ENCODE assay signal across 8 mouse cellular contexts in genomic region chr7:27227676-27228075, GRCm38 (mm10). TPM values are rescaled to one million over a fixed set of nuclear protein-coding genes. Genes with fewer than 3 reads are reported as not detected.
A peak's percentile ranks its signal among the peaks of the same experiment; 100 is the strongest.
DNase-seq lines count a peak whose midpoint lies in the region; ATAC-seq and TF ChIP-seq lines count a peak whose summit lies in the region.

No protein-coding gene starts in this region.

- H3K4me2 ChIP-seq in forebrain, embryonic 13.5 days, result peak overlapping the region; percentile 93
- peak overlapping the region; percentile 68 for H3K4me2 ChIP-seq in stomach, embryonic 14.5 days (replicated peaks; ENCODE audit: low read depth, low read length)

- ATAC-seq in forebrain, embryonic 13.5 days, result no peak
- no peak for ATAC-seq in stomach, embryonic 14.5 days (ENCODE audit: insufficient number of reproducible peaks, insufficient read depth, low FRiP score, low read depth)

- WGBS in forebrain, embryonic 13.5 days, result 5% methylated on average over 10 of the region's 10 CpGs
- under 1% methylated on average over 10 of the region's 10 CpGs for WGBS in liver, adult 2 months
- 2% methylated on average over 10 of the region's 10 CpGs for WGBS in stomach, embryonic 14.5 days

- no peaks in the 10 kb centered on the region for H3K27me3 ChIP-seq in forebrain, embryonic 13.5 days
- no peaks in the 10 kb centered on the region for H3K27me3 ChIP-seq in liver, adult 2 months (ENCODE audit: control insufficient read depth, insufficient read depth, low read length)
- no peaks in the 10 kb centered on the region for H3K27me3 ChIP-seq in stomach, embryonic 14.5 days (ENCODE audit: control insufficient read depth, insufficient read depth, low read length)

- TF ChIP-seq CTCF in left cerebral cortex, adult 2 months (IDR thresholded peaks at IDR 0.05), result no peak
- TF ChIP-seq CTCF in liver, adult 2 months (IDR thresholded peaks at IDR 0.05; ENCODE audit: low read depth, low read length), result no peak

- peak overlapping the region; percentile 79 for H3K4me3 ChIP-seq in left cerebral cortex, adult 2 months
- H3K4me3 ChIP-seq in brown adipose tissue, adult 24 weeks (ENCODE audit: insufficient read depth, low read depth, low read length), result peak overlapping the region; percentile 74
- peak overlapping the region; percentile 64 for H3K4me3 ChIP-seq in forebrain, embryonic 13.5 days
- H3K4me3 ChIP-seq in liver, adult 2 months (ENCODE audit: insufficient read depth, low read depth, low read length), result peak overlapping the region; percentile 73
- peak overlapping the region; percentile 81 for H3K4me3 ChIP-seq in stomach, embryonic 14.5 days (ENCODE audit: low read depth, low read length)

- peak overlapping the region; percentile 93 for H3K27ac ChIP-seq in left cerebral cortex, adult 2 months
- peak overlapping the region; percentile 62 for H3K27ac ChIP-seq in brown adipose tissue, adult 24 weeks (replicated peaks; ENCODE audit: low read depth, low read length)
- H3K27ac ChIP-seq in forebrain, embryonic 13.5 days, result peak overlapping the region; percentile 78
- H3K27ac ChIP-seq in liver, adult 2 months (replicated peaks; ENCODE audit: insufficient read depth, low read depth, low read length), result peak overlapping the region; percentile 72
- H3K27ac ChIP-seq in stomach, embryonic 14.5 days (ENCODE audit: low read length), result peak overlapping the region; percentile 88; the same call in 1 of the 2 replicates

- H3K36me3 ChIP-seq in forebrain, embryonic 13.5 days (ENCODE audit: poor library complexity, severe bottlenecking), result peaks cover 1% of the 10 kb centered on the region; the same call in 1 of the 2 replicates
- H3K36me3 ChIP-seq in liver, adult 2 months (ENCODE audit: control insufficient read depth, insufficient read depth, low read length), result no peaks in the 10 kb centered on the region
- no peaks in the 10 kb centered on the region for H3K36me3 ChIP-seq in stomach, embryonic 14.5 days (ENCODE audit: control insufficient read depth, insufficient read depth, low read length)

- intact Hi-C loops in left cerebral cortex, adult 2 months (cut with DNase I), result loop anchor here (1.0 to 2.0 kb wide), 3 partner anchors 31 to 61 kb away; partner anchors contain the start of genes BC024978, Egln2 and Numbl
- intact Hi-C loops in left cerebral cortex, postnatal 14 days (cut with DNase I), result no loop called here

- no peak for TF ChIP-seq POLR2A in liver, adult 2 months (IDR thresholded peaks at IDR 0.05; ENCODE audit: extremely low read depth, insufficient read depth, low read length)

- no peak for DNase-seq in left cerebral cortex, adult 2 months (ENCODE audit: extremely low spot score in 1 of 2, low spot score in 2 of 2)
- no peak for DNase-seq in left cerebral cortex, postnatal 14 days (ENCODE audit: low spot score in 2 of 2)
- peak; percentile 70 for DNase-seq in liver, adult 2 months (ENCODE audit: extremely low read depth, low read depth, low spot score)
- no peak for DNase-seq in left cerebral cortex, adult 11 months (ENCODE audit: low spot score)
- no peak for DNase-seq in thymus, postnatal 0 days (ENCODE audit: low spot score)

- H3K9ac ChIP-seq in forebrain, embryonic 13.5 days, result peak overlapping the region; percentile 84
- H3K9ac ChIP-seq in liver, adult 2 months (ENCODE audit: low read depth, low read length), result peak overlapping the region; percentile 80
- H3K9ac ChIP-seq in stomach, embryonic 14.5 days (replicated peaks; ENCODE audit: low read depth, low read length), result peak overlapping the region; percentile 78

- no peaks in the 10 kb centered on the region for H3K9me3 ChIP-seq in forebrain, embryonic 13.5 days (replicated peaks)
- H3K9me3 ChIP-seq in stomach, embryonic 14.5 days (ENCODE audit: control insufficient read depth, low read depth, low read length), result no peaks in the 10 kb centered on the region

- peaks cover 36% of the 10 kb centered on the region for H3K79me2 ChIP-seq in liver, adult 2 months (ENCODE audit: control insufficient read depth, insufficient read depth, low read length)

- H3K4me1 ChIP-seq in brown adipose tissue, adult 24 weeks (ENCODE audit: control insufficient read depth, insufficient read depth, insufficient read length, low read length), result peaks cover 30% of the 10 kb centered on the region
- H3K4me1 ChIP-seq in forebrain, embryonic 13.5 days, result peaks cover 59% of the 10 kb centered on the region
- peaks cover 27% of the 10 kb centered on the region for H3K4me1 ChIP-seq in liver, adult 2 months (ENCODE audit: control insufficient read depth, insufficient read depth, low read length)
- peaks cover 41% of the 10 kb centered on the region for H3K4me1 ChIP-seq in stomach, embryonic 14.5 days (ENCODE audit: control insufficient read depth, insufficient read depth, low read length)

RNA-seq across cellular contexts. Expression of gene Itpkc, which starts 0.8 kb away (rescaled TPM):
- total RNA-seq in left cerebral cortex, adult 2 months (2021), result 10 to 100 TPM; 11.7 to 12.6 TPM
- total RNA-seq in left cerebral cortex, postnatal 14 days (2021), result 1 to 10 TPM; 7.3 to 8.0 TPM
- 2.2 and 5.2 TPM in 2 replicates for polyA plus RNA-seq in brown adipose tissue, adult 24 weeks (2012; ENCODE audit: insufficient read depth, insufficient read length, missing spikeins)
- polyA plus RNA-seq in forebrain, embryonic 13.5 days (2015; fragmentation: Nextera tagmentation; extraction: Ambion mirVana), result 4.6 and 5.4 TPM in 2 replicates
- total RNA-seq in liver, adult 2 months (2014; rRNA removed), result 3.5 and 6.0 TPM in 2 replicates
- 4.0 and 5.8 TPM in 2 replicates for polyA plus RNA-seq in liver, adult 2 months (2012; rRNA removed)
- polyA plus RNA-seq in stomach, embryonic 14.5 days (2014; fragmentation: Nextera tagmentation; extraction: Ambion mirVana), result 8.5 and 10.8 TPM in 2 replicates
- polyA plus RNA-seq in thymus, postnatal 0 days (2015; fragmentation: Nextera tagmentation; extraction: Ambion mirVana), result 2.3 TPM in 2 replicates

RNA-seq across cellular contexts. Expression of gene Coq8b, which starts 5.1 kb away (rescaled TPM):
- 10 to 100 TPM; 35.4 to 36.2 TPM for total RNA-seq in left cerebral cortex, adult 2 months (2021)
- 10 to 100 TPM; 31.2 to 34.8 TPM for total RNA-seq in left cerebral cortex, postnatal 14 days (2021)
- 13.3 and 19.1 TPM in 2 replicates for polyA plus RNA-seq in brown adipose tissue, adult 24 weeks (2012; ENCODE audit: insufficient read depth, insufficient read length, missing spikeins)
- polyA plus RNA-seq in forebrain, embryonic 13.5 days (2015; fragmentation: Nextera tagmentation; extraction: Ambion mirVana), result 22.3 and 25.5 TPM in 2 replicates
- total RNA-seq in liver, adult 2 months (2014; rRNA removed), result 11.9 and 16.6 TPM in 2 replicates
- 35.2 and 36.2 TPM in 2 replicates for polyA plus RNA-seq in liver, adult 2 months (2012; rRNA removed)
- 19.7 and 20.5 TPM in 2 replicates for polyA plus RNA-seq in stomach, embryonic 14.5 days (2014; fragmentation: Nextera tagmentation; extraction: Ambion mirVana)
- polyA plus RNA-seq in thymus, postnatal 0 days (2015; fragmentation: Nextera tagmentation; extraction: Ambion mirVana), result 15.8 and 15.9 TPM in 2 replicates

RNA-seq across cellular contexts. Expression of gene Numbl, which starts 30.6 kb away (rescaled TPM):
- 100 to 1,000 TPM; 117 to 135 TPM for total RNA-seq in left cerebral cortex, adult 2 months (2021)
- total RNA-seq in left cerebral cortex, postnatal 14 days (2021), result 100 to 1,000 TPM; 134 to 139 TPM
- 2.6 and 2.7 TPM in 2 replicates for polyA plus RNA-seq in brown adipose tissue, adult 24 weeks (2012; ENCODE audit: insufficient read depth, insufficient read length, missing spikeins)
- 31.1 and 32.3 TPM in 2 replicates for polyA plus RNA-seq in forebrain, embryonic 13.5 days (2015; fragmentation: Nextera tagmentation; extraction: Ambion mirVana)
- total RNA-seq in liver, adult 2 months (2014; rRNA removed), result 0.46 and 0.74 TPM in 2 replicates
- polyA plus RNA-seq in liver, adult 2 months (2012; rRNA removed), result 0.62 and 1.5 TPM in 2 replicates
- 15.0 and 16.5 TPM in 2 replicates for polyA plus RNA-seq in stomach, embryonic 14.5 days (2014; fragmentation: Nextera tagmentation; extraction: Ambion mirVana)
- 3.2 and 3.5 TPM in 2 replicates for polyA plus RNA-seq in thymus, postnatal 0 days (2015; fragmentation: Nextera tagmentation; extraction: Ambion mirVana)

RNA-seq across cellular contexts. Expression of gene Snrpa, which starts 31.6 kb away (rescaled TPM):
- 10 to 100 TPM; 85.1 to 86.5 TPM for total RNA-seq in left cerebral cortex, adult 2 months (2021)
- total RNA-seq in left cerebral cortex, postnatal 14 days (2021), result 10 to 100 TPM; 81.3 to 81.8 TPM
- polyA plus RNA-seq in brown adipose tissue, adult 24 weeks (2012; ENCODE audit: insufficient read depth, insufficient read length, missing spikeins), result 31.5 and 50.7 TPM in 2 replicates
- 269 and 280 TPM in 2 replicates for polyA plus RNA-seq in forebrain, embryonic 13.5 days (2015; fragmentation: Nextera tagmentation; extraction: Ambion mirVana)
- total RNA-seq in liver, adult 2 months (2014; rRNA removed), result 10.5 and 17.0 TPM in 2 replicates
- 76.8 and 79.1 TPM in 2 replicates for polyA plus RNA-seq in liver, adult 2 months (2012; rRNA removed)
- 260 and 274 TPM in 2 replicates for polyA plus RNA-seq in stomach, embryonic 14.5 days (2014; fragmentation: Nextera tagmentation; extraction: Ambion mirVana)
- 165 and 192 TPM in 2 replicates for polyA plus RNA-seq in thymus, postnatal 0 days (2015; fragmentation: Nextera tagmentation; extraction: Ambion mirVana)

RNA-seq across cellular contexts. Expression of gene BC024978, which starts 32.1 kb away (rescaled TPM):
- total RNA-seq in left cerebral cortex, adult 2 months (2021), result 10 to 100 TPM; 21.6 to 26.1 TPM
- 10 to 100 TPM; 18.9 to 21.3 TPM for total RNA-seq in left cerebral cortex, postnatal 14 days (2021)
- 5.6 and 8.2 TPM in 2 replicates for polyA plus RNA-seq in brown adipose tissue, adult 24 weeks (2012; ENCODE audit: insufficient read depth, insufficient read length, missing spikeins)
- 4.2 and 4.4 TPM in 2 replicates for polyA plus RNA-seq in forebrain, embryonic 13.5 days (2015; fragmentation: Nextera tagmentation; extraction: Ambion mirVana)
- 3.9 and 4.2 TPM in 2 replicates for total RNA-seq in liver, adult 2 months (2014; rRNA removed)
- 10.2 and 13.8 TPM in 2 replicates for polyA plus RNA-seq in liver, adult 2 months (2012; rRNA removed)
- polyA plus RNA-seq in stomach, embryonic 14.5 days (2014; fragmentation: Nextera tagmentation; extraction: Ambion mirVana), result 4.2 and 4.5 TPM in 2 replicates
- 2.5 and 4.0 TPM in 2 replicates for polyA plus RNA-seq in thymus, postnatal 0 days (2015; fragmentation: Nextera tagmentation; extraction: Ambion mirVana)
